Mouse (Mus musculus) spleen, adult 2 months (tissue): ENCODE data around the gene Ank.

ENCODE experiments used
- CTCF ChIP-seq: fragments of 200-500 bp; IDR thresholded peaks from 2 replicates; pipeline ENCODE4 v1.5.1; 2011; ENCODE audit warnings: mild to moderate bottlenecking, inconsistent platforms; ENCODE audit not compliant: insufficient read depth, insufficient read length, insufficient replicate concordance; ENCODE audit errors: extremely low read depth
- POLR2A ChIP-seq: fragments of 200-500 bp; IDR thresholded peaks from 2 replicates; pipeline ENCODE4 v1.6.1; 2011; ENCODE audit warnings: low read depth, low read length, inconsistent platforms

- TF ChIP-seq CTCF (no peak), POLR2A (no peak)
Measured at GRCm38 (mm10) chr15:27551117-27552114, 84.9 kb downstream of the Ank start.
